Mouse (Mus musculus) CH12.LX (cell line): Measurements from ENCODE around the gene Rbm46.

Source experiments
- CTCF ChIP-seq, 2 experiments: IDR thresholded peaks in 1 of 2; conservative IDR thresholded peaks in 1 of 2; 2 replicates each; pipeline ENCODE4 v1.5.1; 2011 to 2012; ENCODE audit warnings: low read depth in 2 of 2, low read length in 2 of 2, improper control_type of control experiment in 1 of 2, inconsistent platforms in 1 of 2, mild to moderate bottlenecking in 1 of 2, moderate library complexity in 1 of 2
- MAX ChIP-seq: IDR thresholded peaks from 2 replicates; pipeline ENCODE4 v1.6.1; 2011; ENCODE audit warnings: low read length, improper control_type of control experiment
- MXI1 ChIP-seq: IDR thresholded peaks from 2 replicates; pipeline ENCODE4 v1.6.1; 2011; ENCODE audit warnings: mild to moderate bottlenecking, low read depth, low read length, improper control_type of control experiment
- TBP ChIP-seq: conservative IDR thresholded peaks from 2 replicates; pipeline ENCODE4 v1.6.1; 2011; ENCODE audit warnings: low read depth, low read length, improper control_type of control experiment
- TCF12 ChIP-seq: IDR thresholded peaks from 2 replicates; pipeline ENCODE4 v1.6.1; 2014; ENCODE audit warnings: low read depth, mild to moderate bottlenecking, inconsistent platforms, low read length, improper control_type of control experiment

DNA sequence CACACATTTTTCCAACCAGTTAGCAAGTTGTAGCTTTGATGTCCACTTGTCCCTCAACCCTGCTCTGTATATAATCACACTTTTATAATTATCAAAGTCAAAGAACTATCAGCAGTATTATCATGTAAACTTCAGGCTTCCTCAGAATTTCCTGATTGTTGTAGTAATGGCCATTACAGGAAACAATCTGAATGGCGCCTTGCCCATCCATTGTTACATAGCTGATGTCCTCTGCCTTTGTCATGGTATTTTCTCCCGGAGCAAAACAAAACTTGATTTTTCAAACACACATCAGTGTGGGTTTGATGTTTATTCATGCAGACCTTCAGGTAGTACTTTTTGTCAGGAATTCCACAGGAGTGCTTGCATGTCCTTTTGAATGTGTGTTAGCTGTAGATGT, 32.4 kb upstream of the Rbm46 start:
- no peak for TF ChIP-seq MAX
- no peak for TF ChIP-seq TCF12
- no peak for TF ChIP-seq CTCF (conservative IDR thresholded peaks at IDR 0.05 in 1 of 2, IDR thresholded peaks at IDR 0.05 in 1 of 2; ENCODE audit: low read depth in 2 of 2, low read length in 2 of 2)
- no peak for TF ChIP-seq TBP
- TF ChIP-seq MXI1 = no peak
